Mouse (Mus musculus): ENCODE measurements at regions not wholly inside any gene's neighbourhood (a gene's known extent, or its start where the extent isn't known, plus 50 kb on each side); places are given as distances from the start of the nearest gene placed in this dataset.

DNA sequence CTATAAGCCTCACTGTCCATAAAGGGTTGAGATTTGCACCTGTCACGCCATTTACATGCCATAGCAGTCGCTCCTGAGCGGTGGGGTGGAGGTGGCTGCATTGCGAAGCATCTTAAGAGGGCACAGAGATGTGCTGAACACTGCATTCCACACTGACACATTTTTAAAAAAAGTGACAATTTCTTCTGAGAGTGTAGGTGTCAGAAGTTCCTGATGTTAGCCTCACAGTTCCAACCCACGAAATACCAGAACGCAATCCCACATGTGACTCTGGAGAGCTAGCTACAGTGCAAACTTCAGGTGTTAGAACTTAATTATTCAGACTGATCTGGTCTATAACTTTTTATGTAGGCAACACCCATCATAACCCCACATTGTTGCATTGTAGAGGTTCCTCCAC lies 369.8 kb upstream of the Arglu1 start:
- no peaks in the 10 kb centered on the region for H3K9me3 ChIP-seq (replicated peaks; ENCODE audit: control insufficient read depth, low read length, poor library complexity, severe bottlenecking)
- WGBS, result 93% methylated on average over 6 of the region's 6 CpGs
- H3K27me3 ChIP-seq (ENCODE audit: control insufficient read depth, insufficient read depth, low read depth, low read length), result no peaks in the 10 kb centered on the region
- no peaks in the 10 kb centered on the region for H3K4me1 ChIP-seq (ENCODE audit: control insufficient read depth, insufficient read depth, low read length)
- no peak overlapping the region for H3K4me3 ChIP-seq (ENCODE audit: low read depth, low read length)
- H3K36me3 ChIP-seq (ENCODE audit: control insufficient read depth, insufficient read depth, low read length), result no peaks in the 10 kb centered on the region
- ATAC-seq, result no peak
- H3K4me2 ChIP-seq (ENCODE audit: low read length), result no peak overlapping the region
- no peak overlapping the region for H3K9ac ChIP-seq (ENCODE audit: low read depth, low read length)
- H3K27ac ChIP-seq (ENCODE audit: low read length), result no peak overlapping the region

GRCm38 (mm10) chr8:9055416-9055819 lies 365.1 kb upstream of the Arglu1 start:
- no peaks in the 10 kb centered on the region for H3K36me3 ChIP-seq (ENCODE audit: control insufficient read depth, insufficient read depth, low read length)
- no peak overlapping the region for H3K4me2 ChIP-seq (ENCODE audit: low read length)
- no peaks in the 10 kb centered on the region for H3K9me3 ChIP-seq (replicated peaks; ENCODE audit: control insufficient read depth, low read length, poor library complexity, severe bottlenecking)
- 84% methylated on average over 6 of the region's 6 CpGs for WGBS
- H3K27me3 ChIP-seq (ENCODE audit: control insufficient read depth, insufficient read depth, low read depth, low read length), result no peaks in the 10 kb centered on the region
- H3K4me3 ChIP-seq (ENCODE audit: low read depth, low read length), result no peak overlapping the region
- H3K27ac ChIP-seq (ENCODE audit: low read length), result no peak overlapping the region
- H3K4me1 ChIP-seq (ENCODE audit: control insufficient read depth, insufficient read depth, low read length), result no peaks in the 10 kb centered on the region
- ATAC-seq, result no peak
- H3K9ac ChIP-seq (ENCODE audit: low read depth, low read length), result no peak overlapping the region

DNA sequence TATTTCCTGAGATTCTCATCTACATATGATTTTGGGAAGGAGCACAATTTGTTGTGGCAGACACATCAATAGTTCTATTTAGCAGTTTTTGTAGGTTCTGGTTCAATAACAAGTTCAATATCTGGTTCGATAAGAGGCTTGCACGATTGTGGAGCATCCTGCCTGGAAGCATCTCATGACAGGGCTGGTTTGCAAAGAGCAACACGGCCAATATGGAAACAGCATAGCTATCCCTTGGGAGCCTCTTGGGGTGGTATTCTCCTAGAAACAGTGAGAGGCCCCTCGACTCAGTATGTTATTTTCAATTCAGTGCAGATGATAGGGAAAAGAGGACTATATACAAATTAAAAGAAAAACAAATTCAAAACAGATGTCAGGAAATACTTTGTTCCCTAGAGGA lies 364.5 kb upstream of the Arglu1 start:
- no peaks in the 10 kb centered on the region for H3K4me1 ChIP-seq (ENCODE audit: control insufficient read depth, insufficient read depth, low read length)
- H3K4me3 ChIP-seq (ENCODE audit: low read depth, low read length), result no peak overlapping the region
- H3K9ac ChIP-seq (ENCODE audit: low read depth, low read length), result no peak overlapping the region
- H3K9me3 ChIP-seq (replicated peaks; ENCODE audit: control insufficient read depth, low read length, poor library complexity, severe bottlenecking), result no peaks in the 10 kb centered on the region
- H3K4me2 ChIP-seq (ENCODE audit: low read length), result no peak overlapping the region
- no peak for ATAC-seq
- 88% methylated on average over 4 of the region's 4 CpGs for WGBS
- no peak overlapping the region for H3K27ac ChIP-seq (ENCODE audit: low read length)
- no peaks in the 10 kb centered on the region for H3K36me3 ChIP-seq (ENCODE audit: control insufficient read depth, insufficient read depth, low read length)
- H3K27me3 ChIP-seq (ENCODE audit: control insufficient read depth, insufficient read depth, low read depth, low read length), result no peaks in the 10 kb centered on the region

DNA sequence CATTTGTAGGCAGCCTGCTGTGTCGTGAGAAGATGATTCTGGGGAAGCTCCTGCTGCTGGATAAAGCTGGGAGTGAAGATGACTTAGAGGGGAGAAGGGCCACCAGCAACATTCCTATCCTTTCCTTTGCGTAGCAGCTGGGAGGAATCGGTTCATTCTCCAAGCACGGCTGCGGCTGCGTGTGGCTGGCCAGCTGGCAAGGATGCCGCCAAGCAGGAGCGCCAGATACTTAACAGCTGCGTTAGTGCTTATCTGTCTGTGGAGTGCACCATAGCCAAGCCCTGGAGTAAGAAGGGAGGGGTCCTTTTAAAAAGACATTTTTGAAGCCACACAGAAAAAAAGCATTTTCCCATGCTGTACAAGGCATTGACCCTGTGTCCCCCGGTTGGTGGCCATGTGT lies 361.4 kb upstream of the Arglu1 start:
- Histone ChIP-seq H3K9me3 (replicated peaks; ENCODE audit: control insufficient read depth, low read length, poor library complexity, severe bottlenecking) (no peaks in the 10 kb centered on the region), H3K27me3 (ENCODE audit: control insufficient read depth, insufficient read depth, low read depth, low read length) (no peaks in the 10 kb centered on the region), H3K27ac (ENCODE audit: low read length) (no peak overlapping the region), H3K4me3 (ENCODE audit: low read depth, low read length) (no peak overlapping the region), H3K36me3 (ENCODE audit: control insufficient read depth, insufficient read depth, low read length) (no peaks in the 10 kb centered on the region), H3K4me2 (ENCODE audit: low read length) (no peak overlapping the region), H3K9ac (ENCODE audit: low read depth, low read length) (no peak overlapping the region), H3K4me1 (ENCODE audit: control insufficient read depth, insufficient read depth, low read length) (0 out of 2 replicates have a peak, but pooled peaks cover 2% of the 10 kb centered on the region)
- ATAC-seq, result no peak
- WGBS, result 77% methylated on average over 10 of the region's 10 CpGs

DNA sequence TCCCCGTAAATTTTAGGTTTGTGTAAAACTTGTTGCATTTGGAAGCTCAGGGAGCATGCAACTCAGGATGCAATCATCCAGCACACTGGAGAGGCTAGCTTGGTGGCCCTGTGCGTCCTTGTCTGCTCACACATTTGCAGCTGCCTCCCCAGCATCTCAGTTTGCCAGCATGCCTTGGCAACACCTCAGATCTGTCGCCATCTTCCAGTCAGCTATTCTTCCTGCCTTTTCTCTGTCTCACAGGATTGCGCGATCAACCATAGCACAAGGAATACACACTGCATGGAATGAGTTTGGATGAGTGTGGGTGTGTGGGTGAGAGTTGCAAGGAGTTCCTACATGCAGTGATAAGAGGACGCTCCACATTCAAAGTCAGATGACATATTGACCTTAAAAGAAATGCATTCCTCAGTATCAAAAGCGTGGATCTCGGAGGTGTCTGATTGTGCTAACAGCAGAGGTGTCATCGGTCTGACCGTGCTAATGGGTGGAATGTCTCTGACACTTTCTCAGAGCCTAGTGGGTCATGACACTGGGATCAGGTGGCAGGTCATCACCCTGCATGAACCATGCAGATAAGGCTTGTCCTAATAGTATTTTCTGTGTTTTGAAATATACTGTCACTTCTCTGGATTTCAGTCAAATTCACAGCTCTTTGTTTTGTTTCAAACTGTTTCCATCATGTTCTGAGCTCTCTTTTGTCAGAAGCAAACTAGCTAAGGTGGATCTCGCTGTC lies 360.6 kb upstream of the Arglu1 start:
- Histone ChIP-seq H3K4me2 (ENCODE audit: low read length) (no peak overlapping the region), H3K36me3 (ENCODE audit: control insufficient read depth, insufficient read depth, low read length) (no peaks in the 10 kb centered on the region), H3K27ac (ENCODE audit: low read length) (no peak overlapping the region), H3K4me1 (ENCODE audit: control insufficient read depth, insufficient read depth, low read length) (0 out of 2 replicates have a peak, but pooled peaks cover 2% of the 10 kb centered on the region), H3K9ac (ENCODE audit: low read depth, low read length) (no peak overlapping the region), H3K4me3 (ENCODE audit: low read depth, low read length) (no peak overlapping the region), H3K9me3 (replicated peaks; ENCODE audit: control insufficient read depth, low read length, poor library complexity, severe bottlenecking) (no peaks in the 10 kb centered on the region), H3K27me3 (ENCODE audit: control insufficient read depth, insufficient read depth, low read depth, low read length) (no peaks in the 10 kb centered on the region)
- ATAC-seq, result no peak
- WGBS, result 82% methylated on average over 11 of the region's 11 CpGs

GRCm38 (mm10) chr8:9048116-9048515 lies 357.8 kb upstream of the Arglu1 start:
- no peaks in the 10 kb centered on the region for H3K27me3 ChIP-seq (ENCODE audit: control insufficient read depth, insufficient read depth, low read depth, low read length)
- H3K4me3 ChIP-seq (ENCODE audit: low read depth, low read length), result no peak overlapping the region
- no peak overlapping the region for H3K9ac ChIP-seq (ENCODE audit: low read depth, low read length)
- no peaks in the 10 kb centered on the region for H3K9me3 ChIP-seq (replicated peaks; ENCODE audit: control insufficient read depth, low read length, poor library complexity, severe bottlenecking)
- 0 out of 2 replicates have a peak, but pooled peaks have one; percentile 56 for ATAC-seq
- H3K4me2 ChIP-seq (ENCODE audit: low read length), result no peak overlapping the region
- H3K4me1 ChIP-seq (ENCODE audit: control insufficient read depth, insufficient read depth, low read length), result 0 out of 2 replicates have a peak, but pooled peaks cover 2% of the 10 kb centered on the region
- no peak overlapping the region for H3K27ac ChIP-seq (ENCODE audit: low read length)
- no peaks in the 10 kb centered on the region for H3K36me3 ChIP-seq (ENCODE audit: control insufficient read depth, insufficient read depth, low read length)
- 69% methylated on average over 14 of the region's 14 CpGs for WGBS

DNA sequence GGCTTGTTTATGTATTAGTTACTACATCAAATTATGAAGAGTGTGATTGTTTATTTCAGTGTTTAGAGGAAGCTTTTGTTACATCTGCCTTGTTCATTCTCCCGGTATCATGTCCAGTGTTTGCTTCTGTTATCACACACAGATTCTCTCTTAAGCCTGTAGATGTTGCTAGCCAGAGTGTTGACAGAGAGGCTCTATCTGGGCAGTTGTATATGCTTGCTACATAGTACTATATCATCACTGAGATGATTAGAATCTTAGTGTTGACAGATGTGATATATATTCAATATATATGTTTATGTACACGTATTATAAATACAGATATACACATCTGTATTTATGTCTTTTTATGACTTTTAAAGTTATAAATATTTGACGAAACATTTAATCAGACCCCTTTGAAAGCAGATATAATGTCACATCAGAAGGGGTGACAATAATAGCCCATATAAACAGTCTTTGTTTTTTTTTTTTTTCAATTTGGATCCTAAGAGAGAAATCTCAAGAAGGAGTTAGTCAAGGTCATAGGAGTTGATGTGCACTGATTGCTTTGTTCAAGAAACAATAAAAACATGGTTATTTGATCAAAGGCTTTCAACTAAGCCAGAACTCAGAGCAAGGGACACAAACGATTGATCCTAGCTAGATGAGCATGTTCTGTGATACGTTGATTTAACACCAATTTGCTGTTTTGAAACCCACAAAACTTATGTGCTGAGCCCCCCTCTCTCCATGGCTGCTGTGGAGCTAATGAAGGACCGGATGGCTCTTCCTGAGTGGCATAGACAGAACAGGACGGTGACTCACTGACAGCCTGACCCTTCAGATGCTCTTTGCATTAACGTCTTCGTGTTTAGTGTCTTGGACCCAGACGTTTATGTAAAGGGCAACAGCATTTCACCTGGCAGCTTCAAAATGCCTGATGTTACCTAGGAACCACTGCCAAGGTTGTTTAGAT lies 352.8 kb upstream of the Arglu1 start:
- Histone ChIP-seq H3K27ac (ENCODE audit: low read length) (no peak overlapping the region), H3K4me3 (ENCODE audit: low read depth, low read length) (no peak overlapping the region), H3K4me1 (ENCODE audit: control insufficient read depth, insufficient read depth, low read length) (no peaks in the 10 kb centered on the region), H3K27me3 (ENCODE audit: control insufficient read depth, insufficient read depth, low read depth, low read length) (no peaks in the 10 kb centered on the region), H3K9me3 (replicated peaks; ENCODE audit: control insufficient read depth, low read length, poor library complexity, severe bottlenecking) (no peaks in the 10 kb centered on the region), H3K9ac (ENCODE audit: low read depth, low read length) (no peak overlapping the region), H3K36me3 (ENCODE audit: control insufficient read depth, insufficient read depth, low read length) (no peaks in the 10 kb centered on the region), H3K4me2 (ENCODE audit: low read length) (no peak overlapping the region)
- 83% methylated on average over 10 of the region's 10 CpGs for WGBS
- no peak for ATAC-seq

- no peak overlapping the region for H3K27ac ChIP-seq (ENCODE audit: low read length)
- no peak overlapping the region for H3K4me3 ChIP-seq (ENCODE audit: low read depth, low read length)
- H3K9me3 ChIP-seq (replicated peaks; ENCODE audit: control insufficient read depth, low read length, poor library complexity, severe bottlenecking), result no peaks in the 10 kb centered on the region
- H3K4me1 ChIP-seq (ENCODE audit: control insufficient read depth, insufficient read depth, low read length), result no peaks in the 10 kb centered on the region
- H3K9ac ChIP-seq (ENCODE audit: low read depth, low read length), result no peak overlapping the region
- no peaks in the 10 kb centered on the region for H3K27me3 ChIP-seq (ENCODE audit: control insufficient read depth, insufficient read depth, low read depth, low read length)
- ATAC-seq, result no peak
- WGBS, result 92% methylated on average over 4 of the region's 4 CpGs
- H3K36me3 ChIP-seq (ENCODE audit: control insufficient read depth, insufficient read depth, low read length), result no peaks in the 10 kb centered on the region
- no peak overlapping the region for H3K4me2 ChIP-seq (ENCODE audit: low read length)
These were observed 338.8 kb upstream of the Arglu1 start for GRCm38 (mm10) chr8:9029156-9029555.

- ATAC-seq, result no peak
- Histone ChIP-seq H3K27me3 (ENCODE audit: control insufficient read depth, insufficient read depth, low read depth, low read length) (no peaks in the 10 kb centered on the region), H3K36me3 (ENCODE audit: control insufficient read depth, insufficient read depth, low read length) (no peaks in the 10 kb centered on the region), H3K9me3 (replicated peaks; ENCODE audit: control insufficient read depth, low read length, poor library complexity, severe bottlenecking) (no peaks in the 10 kb centered on the region), H3K9ac (ENCODE audit: low read depth, low read length) (no peak overlapping the region), H3K4me1 (ENCODE audit: control insufficient read depth, insufficient read depth, low read length) (no peaks in the 10 kb centered on the region), H3K27ac (ENCODE audit: low read length) (no peak overlapping the region), H3K4me3 (ENCODE audit: low read depth, low read length) (no peak overlapping the region), H3K4me2 (ENCODE audit: low read length) (no peak overlapping the region)
- 77% methylated on average over 4 of the region's 4 CpGs for WGBS
These were observed 337.4 kb upstream of the Arglu1 start for GRCm38 (mm10) chr8:9027672-9028071.

All from midbrain, embryonic 16.5 days (tissue).